Mouse (Mus musculus) spleen, adult 2 months (tissue): ENCODE measurements around the gene Skiv2l.

Source experiments
- CTCF ChIP-seq: fragments of 200-500 bp; IDR thresholded peaks from 2 replicates; pipeline ENCODE4 v1.5.1; 2011; ENCODE audit warnings: mild to moderate bottlenecking, inconsistent platforms; ENCODE audit not compliant: insufficient read depth, insufficient read length, insufficient replicate concordance; ENCODE audit errors: extremely low read depth
- POLR2A ChIP-seq: fragments of 200-500 bp; IDR thresholded peaks from 2 replicates; pipeline ENCODE4 v1.6.1; 2011; ENCODE audit warnings: low read depth, low read length, inconsistent platforms

DNA sequence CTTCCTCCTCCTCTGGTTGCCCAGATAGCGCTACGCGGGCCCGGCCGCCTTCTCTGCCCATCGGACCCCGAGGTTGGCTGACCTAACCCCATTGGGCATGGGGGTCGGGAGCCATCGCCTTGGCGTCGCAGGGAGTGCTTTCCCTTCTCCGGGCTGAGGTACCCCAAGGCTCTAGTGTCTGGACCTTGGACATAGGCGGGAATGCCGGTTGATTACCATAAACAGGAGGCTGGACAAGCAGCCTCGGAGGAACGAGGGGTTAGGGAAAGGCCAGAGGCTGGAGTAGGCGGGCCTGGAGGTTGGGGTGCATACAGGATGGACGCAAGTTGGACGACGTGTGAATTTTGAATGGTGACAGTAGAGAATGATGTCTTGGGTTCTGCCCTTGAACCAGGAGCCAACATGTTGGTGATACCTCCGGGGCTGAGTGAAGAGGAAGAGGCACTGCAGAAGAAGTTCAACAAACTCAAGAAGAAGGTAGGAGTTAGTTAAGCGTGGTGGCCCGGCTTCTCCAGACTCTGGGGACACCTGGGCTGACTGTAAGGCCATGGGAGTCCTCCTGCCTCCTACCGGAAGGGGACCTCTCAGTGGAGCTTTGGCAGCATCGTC is 611 bp upstream of the Skiv2l start:
- no peak for TF ChIP-seq CTCF
- TF ChIP-seq POLR2A = no peak
